Mouse (Mus musculus): ENCODE measurements at regions not wholly inside any gene's neighbourhood (a gene's known extent, or its start where the extent isn't known, plus 50 kb on each side); places are given as distances from the start of the nearest gene placed in this dataset.

GRCm38 (mm10) chr4:33639821-33640575 lies 284.4 kb upstream of the Cnr1 start:
- Histone ChIP-seq H3K9me3 (replicated peaks; ENCODE audit: low read length) (no peaks in the 10 kb centered on the region), H3K36me3 (replicated peaks in 1 of 2; ENCODE audit: control insufficient read depth in 1 of 2, insufficient read depth in 1 of 2, low read length in 1 of 2) (no peaks in the 10 kb centered on the region), H3K27me3 (replicated peaks) (no peaks in the 10 kb centered on the region), H3K4me2 (ENCODE audit: insufficient read depth, low read depth, poor library complexity, severe bottlenecking) (no peak overlapping the region), H3K27ac (ENCODE audit: insufficient read depth, low read depth) (no peak overlapping the region), H3K9ac (ENCODE audit: insufficient read depth, low read depth) (no peak overlapping the region), H3K4me3 (replicated peaks in 1 of 3; ENCODE audit: low read depth in 2 of 3, low read length in 2 of 3, poor library complexity in 1 of 3) (no peak overlapping the region), H3K79me2 (replicated peaks; ENCODE audit: control insufficient read depth, extremely low read depth, insufficient read depth, poor library complexity, severe bottlenecking) (no peaks in the 10 kb centered on the region), H3K4me1 (ENCODE audit: control insufficient read depth in 1 of 2, insufficient read depth in 2 of 2) (peaks cover 8 to 31% of the 10 kb centered on the region in 2 experiments)
- no peak for TF ChIP-seq CHD1 (IDR thresholded peaks at IDR 0.05; ENCODE audit: low read depth, low read length)
- TF ChIP-seq MYC (IDR thresholded peaks at IDR 0.05; ENCODE audit: low read depth, low read length): no peak
- no peak for TF ChIP-seq HCFC1 (IDR thresholded peaks at IDR 0.05; ENCODE audit: low read depth, low read length)
- no peak for TF ChIP-seq MXI1 (IDR thresholded peaks at IDR 0.05; ENCODE audit: low read depth, low read length)
- TF ChIP-seq E2F4 (IDR thresholded peaks at IDR 0.05; ENCODE audit: insufficient replicate concordance, low read depth, low read length): no peak
- TF ChIP-seq EP300 (IDR thresholded peaks at IDR 0.05; ENCODE audit: low read length): no peak
- TF ChIP-seq MAZ (IDR thresholded peaks at IDR 0.05; ENCODE audit: low read depth, low read length): no peak
- no peak for TF ChIP-seq BHLHE40 (IDR thresholded peaks at IDR 0.05; ENCODE audit: low read depth, low read length)
- no peak for TF ChIP-seq USF1 (IDR thresholded peaks at IDR 0.05; ENCODE audit: low read depth, low read length)
- in situ Hi-C loops (cut with MboI; ENCODE audit: low pct_ligation_motif_present, low pct_unique_long_range_greater_than_20kb, low sequenced_read_pairs) (no loop called here), dilution Hi-C loops (cut with MboI; ENCODE audit: extremely low pct_ligation_motif_present, extremely low pct_unique_long_range_greater_than_20kb, low sequenced_read_pairs) (no loop called here)
- no peak for DNase-seq (ENCODE audit: extremely low read depth)

GRCm38 (mm10) chr4:33640576-33641255 lies 283.7 kb upstream of the Cnr1 start:
- no peaks in the 10 kb centered on the region for H3K9me3 ChIP-seq (replicated peaks; ENCODE audit: low read length)
- peak; percentile 70 for TF ChIP-seq EP300 (IDR thresholded peaks at IDR 0.05; ENCODE audit: low read length)
- TF ChIP-seq CHD1 (IDR thresholded peaks at IDR 0.05; ENCODE audit: low read depth, low read length): no peak
- no peak for TF ChIP-seq ZKSCAN1 (IDR thresholded peaks at IDR 0.05; ENCODE audit: borderline replicate concordance, low read depth, low read length)
- peak; percentile 78 for TF ChIP-seq MEF2A (IDR thresholded peaks at IDR 0.05; ENCODE audit: borderline replicate concordance, low read depth, low read length)
- peak; percentile 90 for TF ChIP-seq ZNF384 (IDR thresholded peaks at IDR 0.05; ENCODE audit: low read depth, low read length)
- TF ChIP-seq TBP (conservative IDR thresholded peaks at IDR 0.05; ENCODE audit: low read depth, low read length): no peak
- 0 out of 2 replicates have a peak, but pooled peaks have one; percentile 41 for TF ChIP-seq ETS1 (conservative IDR thresholded peaks at IDR 0.05; ENCODE audit: low read depth, low read length)
- TF ChIP-seq USF1 (IDR thresholded peaks at IDR 0.05; ENCODE audit: low read depth, low read length): no peak
- no peak for TF ChIP-seq MAZ (IDR thresholded peaks at IDR 0.05; ENCODE audit: low read depth, low read length)
- no peaks in the 10 kb centered on the region for H3K27me3 ChIP-seq (replicated peaks)
- peak; percentile 82 for DNase-seq (ENCODE audit: extremely low read depth)
- H3K4me3 ChIP-seq (replicated peaks in 1 of 3; ENCODE audit: low read depth in 2 of 3, low read length in 2 of 3, poor library complexity in 1 of 3): no peak overlapping the region
- H3K4me1 ChIP-seq (ENCODE audit: control insufficient read depth in 1 of 2, insufficient read depth in 2 of 2): peaks cover 8 to 31% of the 10 kb centered on the region in 2 experiments
- no peaks in the 10 kb centered on the region for H3K36me3 ChIP-seq (replicated peaks in 1 of 2; ENCODE audit: control insufficient read depth in 1 of 2, insufficient read depth in 1 of 2, low read length in 1 of 2)
- no peak overlapping the region for H3K27ac ChIP-seq (ENCODE audit: insufficient read depth, low read depth)
- H3K9ac ChIP-seq (ENCODE audit: insufficient read depth, low read depth): no peak overlapping the region
- dilution Hi-C loops (cut with MboI; ENCODE audit: extremely low pct_ligation_motif_present, extremely low pct_unique_long_range_greater_than_20kb, low sequenced_read_pairs): no loop called here
- no peaks in the 10 kb centered on the region for H3K79me2 ChIP-seq (replicated peaks; ENCODE audit: control insufficient read depth, extremely low read depth, insufficient read depth, poor library complexity, severe bottlenecking)
- H3K4me2 ChIP-seq (ENCODE audit: insufficient read depth, low read depth, poor library complexity, severe bottlenecking): 0 out of 2 replicates have a peak overlapping the region, but pooled peaks have one; percentile 12
- in situ Hi-C loops (cut with MboI; ENCODE audit: low pct_ligation_motif_present, low pct_unique_long_range_greater_than_20kb, low sequenced_read_pairs): no loop called here
